Mouse (Mus musculus): ENCODE data around the gene Rab5if. TPM values are rescaled to one million over a fixed set of nuclear protein-coding genes. Genes with fewer than 3 reads are reported as not detected.

Gene Rab5if
- total and polyA plus RNA-seq, 2 experiments from 2014 or later = 115 to 155 TPM

DNA sequence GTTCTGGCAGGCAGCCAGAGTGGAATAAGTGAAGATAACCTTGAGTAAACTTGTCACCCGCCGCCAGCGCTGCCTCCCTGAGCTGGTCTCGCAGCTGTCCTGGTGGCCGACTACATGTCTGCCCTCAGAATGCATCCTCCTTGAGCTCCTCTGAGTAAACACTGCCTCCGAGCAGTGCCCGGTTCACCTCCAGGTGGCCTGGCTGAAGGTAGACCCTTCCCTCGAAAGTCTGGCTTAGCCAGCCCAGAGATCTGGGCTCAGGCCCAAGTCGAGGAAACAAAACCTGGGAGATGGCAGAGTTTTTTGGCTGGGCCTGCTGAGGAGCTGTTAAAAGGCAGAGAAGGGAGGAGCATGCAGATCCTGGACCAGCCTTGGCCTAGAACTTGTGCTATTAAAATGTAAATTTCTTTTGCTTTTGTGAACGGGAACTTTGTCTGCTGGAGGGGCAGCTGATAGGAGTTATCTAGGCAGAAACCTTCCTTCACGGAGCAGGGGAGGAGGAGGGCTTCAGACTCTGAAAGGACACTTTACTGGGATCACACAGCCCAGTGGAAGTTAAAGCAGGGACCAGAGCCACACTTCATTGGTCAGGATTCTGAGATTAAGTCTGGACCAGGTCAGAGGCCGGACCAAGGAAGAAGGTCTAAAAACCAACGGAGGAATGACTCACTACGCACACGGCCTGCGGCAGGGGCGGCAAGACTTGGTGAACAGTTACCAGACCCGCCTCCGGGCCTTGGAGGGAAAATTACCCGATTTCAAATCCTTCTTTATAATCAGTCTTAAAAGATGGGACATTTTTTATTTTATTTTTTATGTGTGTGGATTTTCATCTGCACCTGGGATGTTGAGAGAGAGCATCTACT is 20.9 kb upstream of the Rab5if start:
- Histone ChIP-seq H3K4me1 (ENCODE audit: insufficient read depth, low read length) (peaks cover 7% of the 10 kb centered on the region; the same call in 1 of the 2 replicates), H3K27me3 (ENCODE audit: insufficient read depth, low read length) (peaks cover 22% of the 10 kb centered on the region), H3K4me2 (ENCODE audit: low read depth, low read length, poor library complexity, severe bottlenecking) (peak overlapping the region; percentile 100), H3K4me3 (ENCODE audit: low read depth, low read length) (peak overlapping the region; percentile 57; the same call in 1 of the 2 replicates), H3K9ac (replicated peaks; ENCODE audit: low read length, poor library complexity, severe bottlenecking) (no peak overlapping the region), H3K9me3 (ENCODE audit: low read length) (no peaks in the 10 kb centered on the region), H3K27ac (ENCODE audit: low read depth, low read length) (0 out of 2 replicates have a peak overlapping the region, but pooled peaks have one; percentile 2), H3K36me3 (ENCODE audit: insufficient read depth, low read length) (no peaks in the 10 kb centered on the region)
- ATAC-seq (ENCODE audit: low FRiP score) = no peak
- TF ChIP-seq CTCF (IDR thresholded peaks at IDR 0.05) = no peak
- peak; percentile 76 for DNase-seq (ENCODE audit: low spot score)
- 13% methylated on average over 20 of the region's 20 CpGs for WGBS

DNA sequence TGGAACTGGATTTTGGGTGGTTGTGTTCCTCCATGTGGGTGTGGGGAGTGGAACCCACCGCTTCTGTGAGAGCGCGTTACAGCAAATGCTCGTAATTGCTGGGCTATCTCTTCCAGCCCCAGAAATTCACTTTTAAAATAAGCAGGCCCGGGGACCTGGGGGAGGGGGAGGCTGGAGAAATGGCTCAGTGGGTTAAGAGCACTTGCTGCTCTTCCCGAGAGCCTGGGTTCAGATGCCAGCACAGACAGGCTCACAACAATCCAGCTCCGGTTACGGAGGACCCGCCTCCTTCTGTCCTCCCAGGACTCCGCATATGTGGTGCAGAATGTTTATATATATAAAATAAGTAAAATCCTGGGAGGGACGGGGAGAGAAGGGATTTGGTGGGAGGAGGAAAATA is 20.2 kb upstream of the Rab5if start:
- peaks cover 7% of the 10 kb centered on the region; the same call in 1 of the 2 replicates for H3K4me1 ChIP-seq (ENCODE audit: insufficient read depth, low read length)
- no peak overlapping the region for H3K4me3 ChIP-seq (ENCODE audit: low read depth, low read length)
- 32% methylated on average over 11 of the region's 11 CpGs for WGBS
- TF ChIP-seq CTCF (IDR thresholded peaks at IDR 0.05) = no peak
- H3K27ac ChIP-seq (ENCODE audit: low read depth, low read length) = no peak overlapping the region
- DNase-seq (ENCODE audit: low spot score) (no peak), ATAC-seq (ENCODE audit: low FRiP score) (no peak)
- no peak overlapping the region for H3K9ac ChIP-seq (replicated peaks; ENCODE audit: low read length, poor library complexity, severe bottlenecking)
- no peaks in the 10 kb centered on the region for H3K9me3 ChIP-seq (ENCODE audit: low read length)
- H3K36me3 ChIP-seq (ENCODE audit: insufficient read depth, low read length) = no peaks in the 10 kb centered on the region
- 0 out of 2 replicates have a peak overlapping the region, but pooled peaks have one; percentile 9 for H3K4me2 ChIP-seq (ENCODE audit: low read depth, low read length, poor library complexity, severe bottlenecking)
- H3K27me3 ChIP-seq (ENCODE audit: insufficient read depth, low read length) = peaks cover 22% of the 10 kb centered on the region

DNA sequence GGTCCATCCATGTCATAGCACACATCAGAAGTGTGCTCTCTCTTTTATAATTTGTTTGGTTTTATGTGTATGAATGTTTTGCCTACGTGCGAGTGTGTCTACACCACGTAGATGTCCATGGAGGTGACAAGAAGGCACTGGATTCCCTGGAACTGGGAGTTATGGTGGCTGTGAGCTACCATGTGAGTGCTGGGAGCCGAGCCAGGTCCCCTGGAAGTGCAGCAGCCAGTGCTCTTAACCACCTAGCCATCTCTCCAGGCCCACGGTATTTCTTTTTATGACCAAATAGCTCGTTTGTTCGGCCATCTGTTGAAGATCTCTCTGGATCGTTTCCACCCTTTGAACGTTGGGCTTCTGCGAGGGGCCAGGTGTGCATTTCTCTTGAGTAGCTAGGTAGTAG is 19.6 kb upstream of the Rab5if start:
- DNase-seq (ENCODE audit: low spot score) = no peak
- H3K4me2 ChIP-seq (ENCODE audit: low read depth, low read length, poor library complexity, severe bottlenecking) = no peak overlapping the region
- H3K27ac ChIP-seq (ENCODE audit: low read depth, low read length) = no peak overlapping the region
- H3K9me3 ChIP-seq (ENCODE audit: low read length) = no peaks in the 10 kb centered on the region
- peaks cover 22% of the 10 kb centered on the region for H3K27me3 ChIP-seq (ENCODE audit: insufficient read depth, low read length)
- no peak for TF ChIP-seq CTCF (IDR thresholded peaks at IDR 0.05)
- 77% methylated on average over 10 of the region's 10 CpGs for WGBS
- peaks cover 9% of the 10 kb centered on the region; the same call in 1 of the 2 replicates for H3K4me1 ChIP-seq (ENCODE audit: insufficient read depth, low read length)
- H3K4me3 ChIP-seq (ENCODE audit: low read depth, low read length) = no peak overlapping the region
- H3K9ac ChIP-seq (replicated peaks; ENCODE audit: low read length, poor library complexity, severe bottlenecking) = no peak overlapping the region
- ATAC-seq (ENCODE audit: low FRiP score) = no peak
- no peaks in the 10 kb centered on the region for H3K36me3 ChIP-seq (ENCODE audit: insufficient read depth, low read length)

DNA sequence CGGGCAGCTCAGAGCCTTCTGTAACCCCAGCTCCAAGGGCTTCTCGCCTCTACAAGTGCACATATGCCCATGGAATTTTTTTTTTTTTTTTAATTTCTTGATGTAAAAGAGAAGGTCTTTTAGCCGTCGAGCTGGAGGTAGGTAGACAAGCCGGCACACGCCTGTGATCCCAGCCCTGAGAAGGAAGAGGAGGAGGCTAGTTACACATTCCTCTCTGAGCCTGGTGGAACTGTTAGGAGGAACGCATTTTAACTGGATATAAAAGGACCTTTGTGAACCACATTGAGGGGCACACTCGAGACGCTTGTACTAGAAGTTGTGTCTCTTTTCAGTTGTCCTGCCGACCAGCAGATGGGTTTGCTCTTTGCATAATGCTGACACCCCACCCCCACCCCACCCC is 18.2 kb upstream of the Rab5if start:
- WGBS = 47% methylated on average over 10 of the region's 10 CpGs

DNA sequence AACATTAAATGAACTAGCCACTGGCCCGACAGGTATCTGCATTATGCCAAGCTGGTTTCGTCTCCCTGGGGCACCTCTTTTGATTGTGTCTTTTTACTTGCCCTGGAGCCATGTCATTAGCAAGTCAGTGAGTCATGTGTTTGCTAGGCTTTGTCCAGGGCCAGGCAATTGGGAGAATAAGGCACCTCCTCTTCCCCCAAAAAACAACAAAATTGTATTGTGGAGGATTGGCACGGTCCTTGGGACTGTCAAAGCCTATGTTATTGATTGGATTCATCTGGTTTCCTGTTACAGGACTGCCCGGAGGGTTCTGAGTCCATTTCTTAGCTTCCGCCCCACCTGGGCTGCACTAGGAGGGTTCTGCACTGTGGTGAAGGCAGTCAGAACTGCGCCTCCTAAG is 15.3 kb upstream of the Rab5if start:
- no peak overlapping the region for H3K4me2 ChIP-seq (ENCODE audit: low read depth, low read length, poor library complexity, severe bottlenecking)
- H3K4me1 ChIP-seq (ENCODE audit: insufficient read depth, low read length) = 0 out of 2 replicates have a peak, but pooled peaks cover 3% of the 10 kb centered on the region
- no peak overlapping the region for H3K27ac ChIP-seq (ENCODE audit: low read depth, low read length)

More for the DNA sequence above, 18.2 kb upstream of the Rab5if start:
- TF ChIP-seq CTCF (IDR thresholded peaks at IDR 0.05) = no peak
- H3K9me3 ChIP-seq (ENCODE audit: low read length) = no peaks in the 10 kb centered on the region
- peaks cover 22% of the 10 kb centered on the region for H3K27me3 ChIP-seq (ENCODE audit: insufficient read depth, low read length)
- H3K27ac ChIP-seq (ENCODE audit: low read depth, low read length) = no peak overlapping the region
- no peak overlapping the region for H3K4me2 ChIP-seq (ENCODE audit: low read depth, low read length, poor library complexity, severe bottlenecking)
- peak; percentile 15 for DNase-seq (ENCODE audit: low spot score)
- H3K9ac ChIP-seq (replicated peaks; ENCODE audit: low read length, poor library complexity, severe bottlenecking) = no peak overlapping the region
- H3K4me3 ChIP-seq (ENCODE audit: low read depth, low read length) = no peak overlapping the region
- H3K4me1 ChIP-seq (ENCODE audit: insufficient read depth, low read length) = peaks cover 9% of the 10 kb centered on the region; the same call in 1 of the 2 replicates
- no peak for ATAC-seq (ENCODE audit: low FRiP score)
- H3K36me3 ChIP-seq (ENCODE audit: insufficient read depth, low read length) = no peaks in the 10 kb centered on the region

More for the DNA sequence above, 15.3 kb upstream of the Rab5if start:
- 51% methylated on average over 6 of the region's 6 CpGs for WGBS
- no peak for TF ChIP-seq CTCF (IDR thresholded peaks at IDR 0.05)
- no peak for DNase-seq (ENCODE audit: low spot score)
- Histone ChIP-seq H3K9ac (replicated peaks; ENCODE audit: low read length, poor library complexity, severe bottlenecking) (no peak overlapping the region), H3K9me3 (ENCODE audit: low read length) (no peaks in the 10 kb centered on the region), H3K4me3 (ENCODE audit: low read depth, low read length) (no peak overlapping the region), H3K36me3 (ENCODE audit: insufficient read depth, low read length) (no peaks in the 10 kb centered on the region), H3K27me3 (ENCODE audit: insufficient read depth, low read length) (no peaks in the 10 kb centered on the region)
- no peak for ATAC-seq (ENCODE audit: low FRiP score)

Measured in midbrain, postnatal 0 days (tissue).